Mouse (Mus musculus) embryonic fibroblast, embryonic 13.5 days (primary cell): ENCODE results near the gene Ofcc1. TPM values are rescaled to one million over a fixed set of nuclear protein-coding genes. Genes with fewer than 3 reads are reported as not detected.

Experiments used
- H3K27ac ChIP-seq: 2 replicates; pipeline ENCODE4 v1.5.1; 2012; ENCODE audit warnings: low read length, control low read depth, inconsistent platforms; ENCODE audit not compliant: insufficient read depth
- H3K4me1 ChIP-seq: 2 replicates; pipeline ENCODE4 v1.6.1; 2011; ENCODE audit warnings: low read length; ENCODE audit not compliant: control insufficient read depth, insufficient read depth
- H3K4me3 ChIP-seq: 2 replicates; pipeline ENCODE4 v1.5.1; 2011; ENCODE audit warnings: mild to moderate bottlenecking, control low read depth, low read length; ENCODE audit not compliant: insufficient read depth
- CTCF ChIP-seq: IDR thresholded peaks from 2 replicates; pipeline ENCODE4 v1.5.1; 2011; ENCODE audit warnings: mild to moderate bottlenecking, control low read depth, low read length, moderate library complexity, borderline replicate concordance; ENCODE audit not compliant: insufficient read depth
- POLR2A ChIP-seq: IDR thresholded peaks from 2 replicates; pipeline ENCODE4 v1.6.1; 2011; ENCODE audit warnings: low read depth, mild to moderate bottlenecking, control low read depth, low read length, moderate library complexity
- polyA plus RNA-seq: library from polyadenylated mRNA; stranded (reverse); fragments of >200 nt; gene quantifications from 2 replicates; pipeline ENCODE4 v1.2.4, GENCODE M21; 2011; ENCODE audit warnings: low read depth; ENCODE audit not compliant: missing spikeins, insufficient read length

Gene Ofcc1
- polyA plus RNA-seq, 1 experiment = not detected

GRCm38 (mm10) chr13:40320814-40321525 is 40.3 kb downstream of the Ofcc1 start:
- no peaks in the 10 kb centered on the region for H3K4me1 ChIP-seq
- H3K27ac ChIP-seq = no peak overlapping the region
- no peak overlapping the region for H3K4me3 ChIP-seq
- TF ChIP-seq CTCF = no peak

DNA sequence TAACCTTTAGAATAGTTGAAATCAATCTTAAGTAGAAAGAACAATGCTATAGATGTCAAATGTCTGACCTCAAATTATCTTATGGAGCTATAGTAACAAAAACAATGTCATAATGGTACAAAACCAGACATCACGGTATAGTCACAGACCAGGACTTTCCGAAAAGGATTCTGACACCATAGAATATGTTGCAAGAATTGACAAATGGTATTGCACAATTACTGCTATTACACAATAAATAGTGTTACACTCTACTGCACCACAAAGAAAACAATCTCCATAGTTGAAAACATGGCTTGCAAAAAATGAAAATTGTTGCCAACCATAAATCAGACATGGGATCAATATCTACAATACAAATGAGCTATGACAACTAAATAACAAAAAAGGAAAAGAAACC is 43.5 kb downstream of the Ofcc1 start:
- no peak overlapping the region for H3K27ac ChIP-seq
- H3K4me1 ChIP-seq = no peaks in the 10 kb centered on the region
- TF ChIP-seq POLR2A (no peak), CTCF (no peak)
- no peak overlapping the region for H3K4me3 ChIP-seq

DNA sequence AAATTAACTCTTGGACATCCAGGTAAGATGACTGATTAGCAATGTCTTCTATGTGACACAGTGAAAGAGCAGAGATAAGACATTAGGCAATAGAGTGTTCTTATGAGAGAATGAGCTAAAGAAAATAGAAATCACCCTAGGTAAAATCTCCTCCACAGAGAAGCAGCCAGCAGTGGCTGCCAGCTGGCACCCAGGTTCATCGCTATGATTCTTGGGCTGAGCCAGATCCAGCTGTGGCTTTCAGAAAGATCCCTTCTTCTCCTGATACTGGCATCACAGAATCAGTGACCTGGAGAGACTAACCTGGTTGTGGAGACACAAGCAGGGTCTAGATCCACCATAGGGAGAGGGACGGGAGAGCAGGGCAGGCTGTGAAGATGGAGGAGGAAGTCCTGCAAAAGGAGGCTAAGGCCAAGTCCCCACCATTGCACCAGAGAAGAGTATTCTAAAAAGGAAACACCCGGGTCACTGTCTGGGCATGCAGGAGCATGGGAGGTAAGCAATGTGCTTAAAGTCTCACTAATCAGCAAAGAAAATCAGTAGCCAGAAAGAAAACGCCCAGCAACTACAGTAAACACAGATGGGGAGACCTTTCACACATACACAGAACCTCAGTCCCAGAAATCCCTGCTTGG is 46.0 kb downstream of the Ofcc1 start:
- H3K27ac ChIP-seq = no peak overlapping the region
- no peak overlapping the region for H3K4me3 ChIP-seq
- no peaks in the 10 kb centered on the region for H3K4me1 ChIP-seq
- TF ChIP-seq CTCF (no peak), POLR2A (no peak)

DNA sequence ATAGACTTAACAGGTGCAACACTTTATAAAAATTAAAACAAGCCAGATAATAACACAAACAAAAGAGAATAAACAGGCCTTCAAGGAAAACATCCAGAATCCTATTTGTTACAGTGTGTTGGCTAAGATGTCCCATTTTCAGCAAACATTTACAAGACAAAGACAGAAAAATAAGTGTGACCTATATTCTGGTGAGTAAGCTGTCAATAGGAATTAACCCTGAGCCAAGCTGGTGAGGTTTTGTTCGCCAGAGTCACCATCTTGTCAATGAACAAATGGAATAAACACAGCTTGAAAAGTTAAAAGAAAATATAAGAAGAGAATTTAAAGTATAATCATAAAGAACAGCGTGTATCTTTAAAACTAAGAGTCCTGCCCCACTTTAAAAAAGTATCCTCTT is 68.4 kb downstream of the Ofcc1 start:
- H3K27ac ChIP-seq = no peak overlapping the region
- H3K4me1 ChIP-seq = no peaks in the 10 kb centered on the region
- no peak overlapping the region for H3K4me3 ChIP-seq
- no peak for TF ChIP-seq CTCF
- no peak for TF ChIP-seq POLR2A

DNA sequence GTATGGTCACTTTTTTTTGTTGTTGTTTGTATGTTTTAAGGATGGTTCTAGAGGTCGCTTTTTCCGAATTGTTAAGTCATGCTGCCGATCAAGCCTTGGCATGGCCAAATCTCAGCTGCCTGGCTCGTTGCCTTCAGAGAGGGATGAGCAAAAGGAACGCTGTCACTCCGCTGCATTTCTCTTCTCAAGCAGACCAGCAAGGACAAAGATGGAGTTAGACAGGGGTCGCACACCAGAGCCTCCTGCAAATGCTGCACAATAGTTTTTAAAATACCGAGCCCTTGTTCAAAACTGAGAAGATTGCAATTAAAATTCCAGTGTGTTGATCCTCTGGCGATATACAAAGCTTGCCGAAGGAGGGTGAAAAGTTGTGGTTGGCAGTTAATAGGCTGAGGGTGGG is 70.4 kb downstream of the Ofcc1 start:
- H3K4me1 ChIP-seq = no peaks in the 10 kb centered on the region
- TF ChIP-seq POLR2A (no peak), CTCF (no peak)
- H3K27ac ChIP-seq = no peak overlapping the region
- H3K4me3 ChIP-seq = no peak overlapping the region

DNA sequence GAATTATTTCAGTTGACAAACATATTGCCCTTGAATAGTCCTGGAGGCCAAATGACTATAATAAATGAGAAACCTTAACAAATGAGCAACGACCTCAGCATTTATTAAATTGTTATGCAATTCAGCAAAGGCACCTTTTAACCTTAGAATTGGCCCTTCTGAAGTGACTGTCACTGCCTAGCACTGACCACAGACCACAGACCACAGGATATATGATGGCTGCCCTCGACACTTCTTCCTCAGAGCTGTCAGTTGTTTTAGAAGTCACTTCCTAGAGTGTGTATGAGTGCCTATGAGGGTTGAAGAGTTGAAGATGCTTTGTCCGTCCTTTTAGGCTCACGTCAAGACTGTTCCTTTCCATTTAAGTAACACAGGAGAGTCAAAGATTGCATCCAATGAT is 72.6 kb downstream of the Ofcc1 start:
- Histone ChIP-seq H3K27ac (no peak overlapping the region), H3K4me1 (no peaks in the 10 kb centered on the region), H3K4me3 (no peak overlapping the region)
- no peak for TF ChIP-seq CTCF
- TF ChIP-seq POLR2A = no peak

GRCm38 (mm10) chr13:40287266-40288002 is 73.8 kb downstream of the Ofcc1 start:
- H3K27ac ChIP-seq = no peak overlapping the region
- no peak overlapping the region for H3K4me3 ChIP-seq
- TF ChIP-seq CTCF (no peak), POLR2A (no peak)

GRCm38 (mm10) chr13:40285234-40285791 is 75.9 kb downstream of the Ofcc1 start:
- TF ChIP-seq POLR2A (no peak), CTCF (no peak)
- H3K27ac ChIP-seq = no peak overlapping the region

More at GRCm38 (mm10) chr13:40287266-40288002, 73.8 kb downstream of the Ofcc1 start:
- no peaks in the 10 kb centered on the region for H3K4me1 ChIP-seq

DNA sequence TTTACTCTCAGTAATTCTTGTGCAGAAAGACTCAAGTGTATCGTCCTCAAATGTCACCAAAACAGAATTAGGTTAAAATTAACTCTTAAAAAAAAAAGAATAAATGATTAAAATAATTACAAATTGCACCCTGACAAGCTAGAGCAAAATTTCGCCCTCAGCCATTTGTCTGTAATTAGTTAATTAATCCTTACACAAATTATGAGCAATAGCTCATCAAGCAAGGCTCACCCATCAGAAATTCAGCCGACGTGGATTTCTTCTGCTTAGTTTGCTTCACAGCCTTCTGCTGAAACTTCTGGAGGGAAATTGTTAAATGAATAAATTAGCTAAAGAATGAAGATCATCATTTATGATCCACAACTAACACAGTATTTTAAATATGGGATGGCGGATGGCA is 80.6 kb downstream of the Ofcc1 start:
- Histone ChIP-seq H3K4me3 (no peak overlapping the region), H3K27ac (no peak overlapping the region), H3K4me1 (no peaks in the 10 kb centered on the region)
- TF ChIP-seq CTCF = no peak
- no peak for TF ChIP-seq POLR2A

More at GRCm38 (mm10) chr13:40285234-40285791, 75.9 kb downstream of the Ofcc1 start:
- H3K4me3 ChIP-seq = no peak overlapping the region
- no peaks in the 10 kb centered on the region for H3K4me1 ChIP-seq

- Histone ChIP-seq H3K4me3 (no peak overlapping the region), H3K4me1 (no peaks in the 10 kb centered on the region)
- TF ChIP-seq POLR2A (no peak), CTCF (no peak)
These were observed 93.7 kb downstream of the Ofcc1 start for GRCm38 (mm10) chr13:40267546-40267945.

More at GRCm38 (mm10) chr13:40267546-40267945, 93.7 kb downstream of the Ofcc1 start:
- H3K27ac ChIP-seq = no peak overlapping the region
